Mouse (Mus musculus) right cerebral cortex, postnatal 4 days (tissue): ENCODE data around the gene Nr2c1.
A peak's percentile ranks its signal among the peaks of the same experiment; 100 is the strongest.

Experiments
- DNase-seq: peaks from one replicate; pipeline ENCODE4 v3.0.0-alpha.2; 2022

The Nr2c1 gene

DNA sequence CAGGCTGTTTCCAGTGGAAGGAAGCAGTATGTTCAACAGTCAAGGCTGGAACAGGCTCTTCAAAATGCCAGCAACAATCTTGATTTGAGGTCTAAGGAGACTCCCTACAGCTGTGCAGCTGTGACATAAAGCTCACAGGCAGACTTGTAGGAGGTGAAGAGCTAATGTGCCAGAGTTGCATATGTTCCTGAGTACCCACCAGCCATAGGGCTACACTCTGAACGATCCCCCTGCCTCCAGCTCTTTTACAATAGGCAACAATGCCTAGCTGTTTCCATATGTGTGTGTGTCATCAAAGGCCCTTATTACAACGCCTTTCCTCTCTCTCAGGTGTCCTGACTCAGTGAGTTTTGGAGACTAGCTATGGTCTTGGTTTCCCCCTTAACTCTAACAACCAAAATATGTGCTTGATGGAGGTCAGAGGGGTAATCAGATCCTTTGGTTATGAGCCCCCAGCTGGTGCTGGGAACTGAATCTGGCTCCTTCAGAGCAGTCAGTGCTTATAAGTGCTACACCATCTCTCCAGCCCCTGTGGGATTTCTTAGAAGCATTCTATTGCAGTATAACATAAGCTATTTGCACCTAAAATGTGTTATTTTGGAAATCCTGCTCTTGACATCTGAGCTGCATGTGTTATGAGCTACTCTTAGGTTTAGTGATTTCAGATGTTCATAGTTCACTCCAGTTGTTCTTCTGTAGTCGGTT is 7.4 kb upstream of the Nr2c1 start:
- DNase-seq, result no peak

DNA sequence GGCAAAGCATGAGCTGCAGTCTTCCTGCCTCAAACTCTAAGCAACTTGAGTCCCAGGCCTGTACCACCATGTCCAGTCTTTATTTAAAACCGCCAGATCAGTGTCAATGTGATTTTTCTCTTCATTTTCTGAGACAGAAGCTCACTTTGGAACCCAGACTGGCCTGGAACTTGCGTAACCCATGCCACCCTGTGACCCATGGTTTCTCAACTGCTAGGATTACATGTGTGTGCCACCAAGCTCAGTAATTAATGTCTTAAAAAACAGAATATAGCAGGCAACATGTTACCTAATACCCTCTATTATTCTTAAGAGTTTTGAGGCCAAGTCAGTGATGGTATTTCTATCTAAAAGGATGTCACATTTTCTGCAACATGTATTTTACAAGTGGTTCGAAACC is 5.4 kb upstream of the Nr2c1 start:
- DNase-seq, result no peak

DNA sequence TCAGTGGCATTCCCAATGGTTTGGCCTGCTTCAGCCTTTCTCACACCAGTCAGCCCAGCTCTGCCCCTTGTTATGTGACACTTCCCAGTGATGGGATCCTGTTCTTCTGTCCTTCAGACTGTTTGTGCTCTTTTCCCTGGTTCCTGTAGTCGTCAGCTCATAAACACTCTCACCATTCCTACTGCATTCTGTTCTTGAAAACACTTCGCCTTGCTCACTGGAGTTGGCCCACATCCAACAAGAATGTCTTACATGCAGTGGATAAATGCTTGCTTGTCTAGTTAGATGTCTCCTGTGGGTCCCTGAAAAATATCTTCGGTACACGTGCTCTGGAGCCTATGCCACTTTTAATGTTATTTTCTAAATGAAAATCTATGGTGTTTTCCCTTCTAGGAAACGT is 3.2 kb upstream of the Nr2c1 start:
- no peak for DNase-seq

DNA sequence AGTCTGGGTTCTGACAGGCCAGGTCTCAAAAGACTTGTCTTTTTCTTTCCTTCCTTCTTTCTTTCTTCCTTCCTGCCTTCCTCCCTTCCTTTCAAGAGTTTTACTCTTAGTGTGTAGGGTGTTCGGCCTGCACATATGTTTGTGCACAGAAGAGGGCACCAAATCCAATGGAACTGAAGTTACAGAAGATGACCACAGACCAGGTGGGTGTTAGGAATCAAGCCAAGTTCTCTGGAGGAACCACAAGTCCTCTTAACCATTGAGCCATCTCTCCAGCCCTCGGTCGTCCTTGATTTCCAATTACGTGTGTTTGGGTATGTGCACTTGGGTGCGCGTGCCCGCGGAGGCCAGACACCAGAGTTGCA is 450 bp upstream of the Nr2c1 start:
- no peak for DNase-seq

DNA sequence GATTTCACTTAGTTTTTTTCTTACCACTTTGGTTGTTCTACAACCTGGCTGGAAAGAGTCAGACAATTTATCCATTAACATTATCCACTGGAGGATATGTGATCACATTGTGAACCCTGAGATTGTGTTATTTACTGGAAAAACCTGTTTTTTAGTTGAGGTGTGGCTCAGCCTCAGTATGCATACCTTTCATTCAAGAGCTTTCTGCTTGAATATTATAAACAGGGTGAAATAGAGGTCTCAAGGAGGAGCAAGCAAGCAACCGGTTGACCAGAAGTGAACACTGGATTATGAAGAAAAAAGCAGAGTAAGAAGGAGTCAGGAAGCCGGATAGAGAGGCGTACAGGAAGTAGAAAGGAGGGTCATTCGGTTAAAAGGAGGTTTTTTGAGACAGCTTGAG is 3.7 kb downstream of the Nr2c1 start:
- no peak for DNase-seq

DNA sequence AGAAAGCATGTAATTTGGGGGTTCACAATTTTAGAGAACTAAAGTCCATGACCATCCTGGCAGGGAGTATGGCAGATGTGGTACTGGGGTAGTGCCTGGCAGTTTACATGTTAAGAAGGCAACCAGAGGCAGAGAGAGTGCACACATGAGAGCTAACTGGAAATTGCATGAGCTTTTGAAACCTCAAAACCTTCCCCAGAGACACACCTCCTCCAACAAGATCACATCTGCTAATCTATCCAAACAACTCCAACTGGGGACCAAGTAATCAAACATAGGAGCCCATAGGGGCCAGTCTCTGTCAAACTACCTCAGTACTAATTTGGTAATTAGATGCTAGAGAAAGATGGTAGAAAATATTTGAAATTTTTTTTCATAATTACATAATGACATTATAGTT is 6.0 kb downstream of the Nr2c1 start:
- DNase-seq, result no peak

DNA sequence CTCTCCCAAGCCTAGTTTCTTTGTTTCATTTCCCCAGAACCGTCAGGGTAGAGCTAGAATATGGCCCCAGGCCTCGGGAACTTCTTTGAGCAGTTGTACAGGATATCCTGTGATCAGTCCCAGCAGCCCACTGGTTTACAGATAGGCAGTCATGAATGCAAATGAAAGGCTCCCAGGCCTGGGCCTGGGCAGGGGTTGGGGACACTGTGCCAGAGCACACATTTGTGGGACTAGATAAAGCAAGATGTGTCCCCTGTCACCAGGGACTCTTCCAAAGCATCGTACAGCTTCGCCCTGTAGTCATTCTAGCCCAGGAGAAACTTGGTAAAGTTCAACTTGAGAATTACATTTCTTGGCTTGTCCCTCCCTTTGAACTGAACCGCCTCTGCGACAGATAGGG is 11.1 kb downstream of the Nr2c1 start:
- no peak for DNase-seq

DNA sequence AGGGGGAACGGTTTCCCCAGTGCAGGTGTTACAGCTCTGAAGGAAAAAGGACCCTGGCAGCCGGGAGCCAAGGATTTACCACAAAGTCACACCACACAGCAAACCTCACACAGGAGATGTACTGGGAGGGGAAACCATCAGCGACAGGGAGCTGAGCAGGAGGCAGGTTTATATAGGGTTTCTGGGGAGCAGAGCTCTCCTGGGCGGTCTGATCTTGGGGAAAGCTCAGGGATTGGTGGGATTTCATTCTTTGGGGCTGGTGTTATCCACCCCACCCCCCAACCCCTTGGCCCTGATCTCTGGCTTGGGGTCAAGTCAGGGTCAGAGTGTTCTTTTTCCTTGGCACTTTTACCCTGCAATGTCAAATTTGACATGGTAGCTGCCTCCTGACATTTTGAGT is 11.6 kb downstream of the Nr2c1 start:
- DNase-seq, result no peak

DNA sequence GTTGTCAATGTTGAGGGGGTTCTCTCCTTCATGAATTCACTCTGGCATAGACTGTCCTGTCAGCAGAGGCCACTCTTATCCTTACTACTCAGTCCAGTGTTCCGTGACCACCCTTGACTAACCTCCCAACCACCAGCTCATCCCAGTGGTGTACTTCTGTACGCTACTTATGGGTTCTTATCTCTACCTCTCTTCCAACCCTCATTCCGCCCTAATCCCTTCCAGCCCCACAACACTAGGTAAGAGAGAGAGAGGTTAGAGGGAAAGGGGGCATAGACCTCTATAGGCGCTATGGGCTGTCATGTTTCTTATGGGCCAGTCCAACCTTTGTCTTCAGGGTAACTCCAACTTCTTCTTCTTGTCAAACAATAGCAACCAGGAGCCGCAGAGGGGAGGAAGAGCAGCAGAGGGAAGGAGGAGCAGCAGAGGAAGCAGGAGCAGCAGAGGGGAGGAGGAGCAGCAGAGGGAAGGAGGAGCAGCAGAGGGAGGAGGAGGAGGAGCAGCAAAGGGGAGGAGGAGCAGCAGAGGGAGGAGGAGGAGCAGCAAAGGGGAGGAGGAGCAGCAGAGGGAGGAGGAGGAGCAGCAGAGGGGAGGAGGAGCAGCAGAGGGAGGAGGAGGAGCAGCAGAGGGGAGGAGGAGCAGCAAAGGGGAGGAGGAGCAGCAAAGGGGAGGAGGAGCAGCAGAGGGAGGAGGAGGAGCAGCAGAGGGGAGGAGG is 13.4 kb downstream of the Nr2c1 start:
- no peak for DNase-seq

DNA sequence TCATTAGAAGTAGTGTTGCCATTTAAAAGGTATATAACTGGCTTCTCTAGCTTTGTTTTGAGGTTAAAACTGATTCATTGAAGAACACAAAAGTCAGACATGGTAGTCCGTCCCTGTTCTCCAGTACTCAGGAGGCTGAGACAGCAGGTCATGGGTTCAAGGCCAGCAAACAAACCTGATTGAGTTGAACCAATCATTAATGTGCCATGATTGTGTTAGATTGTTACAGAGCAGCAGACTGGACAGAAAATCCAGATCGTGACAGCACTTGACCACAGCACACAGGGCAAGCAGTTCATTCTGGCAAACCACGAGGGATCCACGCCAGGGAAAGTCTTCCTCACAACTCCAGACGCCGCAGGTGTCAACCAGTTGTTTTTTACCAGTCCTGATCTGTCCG is 14.2 kb downstream of the Nr2c1 start:
- no peak for DNase-seq

DNA sequence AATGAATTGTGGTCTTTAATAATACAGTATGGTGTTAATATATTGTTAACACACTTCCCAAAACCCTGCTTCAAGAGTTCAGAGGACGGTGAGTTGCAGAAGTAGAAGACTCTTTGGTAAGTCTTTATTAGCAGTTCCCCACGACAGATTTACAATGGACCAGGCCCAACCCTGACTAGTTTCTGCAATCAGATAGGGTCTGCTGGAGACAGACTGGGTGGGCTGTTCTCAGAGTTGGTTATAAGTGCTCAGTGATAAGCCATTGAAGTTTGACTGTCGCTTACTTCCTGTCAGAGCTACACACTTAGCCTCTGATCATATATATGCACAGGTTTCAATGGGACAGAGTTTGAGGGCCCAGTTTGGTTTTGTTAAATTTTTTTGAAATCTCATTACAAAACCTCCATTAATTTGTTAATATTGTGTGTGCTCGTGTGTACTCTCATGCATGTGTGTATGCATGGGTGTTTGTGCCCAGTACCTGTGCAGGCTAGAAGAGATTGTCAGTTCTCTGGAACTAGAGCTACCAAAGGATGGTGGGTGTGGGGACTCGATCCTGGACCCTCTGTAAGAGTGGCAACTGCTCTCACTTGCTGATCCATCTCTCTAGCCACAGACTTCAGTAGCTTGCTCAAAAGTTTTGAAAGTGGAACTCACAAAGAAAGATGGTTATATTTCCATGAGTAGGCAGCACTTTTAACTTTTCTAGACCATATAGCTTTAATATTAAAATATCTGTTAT is 16.5 kb downstream of the Nr2c1 start:
- no peak for DNase-seq

DNA sequence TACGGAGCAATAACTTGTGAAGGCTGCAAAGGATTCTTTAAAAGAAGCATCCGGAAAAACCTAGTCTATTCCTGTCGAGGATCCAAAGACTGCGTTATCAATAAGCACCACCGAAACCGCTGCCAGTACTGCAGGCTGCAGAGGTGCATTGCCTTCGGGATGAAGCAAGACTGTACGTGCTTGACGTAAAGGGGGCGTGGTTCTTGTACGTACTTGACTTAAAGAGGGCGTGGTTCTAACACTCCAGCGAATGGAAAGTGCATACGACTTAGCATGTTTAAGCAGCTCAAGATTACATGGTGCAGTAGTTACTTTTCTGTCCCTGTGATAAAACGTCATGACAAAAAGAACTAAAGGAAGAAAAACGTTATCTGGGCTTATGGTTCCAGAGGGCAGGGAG is 17.6 kb downstream of the Nr2c1 start:
- no peak for DNase-seq

DNA sequence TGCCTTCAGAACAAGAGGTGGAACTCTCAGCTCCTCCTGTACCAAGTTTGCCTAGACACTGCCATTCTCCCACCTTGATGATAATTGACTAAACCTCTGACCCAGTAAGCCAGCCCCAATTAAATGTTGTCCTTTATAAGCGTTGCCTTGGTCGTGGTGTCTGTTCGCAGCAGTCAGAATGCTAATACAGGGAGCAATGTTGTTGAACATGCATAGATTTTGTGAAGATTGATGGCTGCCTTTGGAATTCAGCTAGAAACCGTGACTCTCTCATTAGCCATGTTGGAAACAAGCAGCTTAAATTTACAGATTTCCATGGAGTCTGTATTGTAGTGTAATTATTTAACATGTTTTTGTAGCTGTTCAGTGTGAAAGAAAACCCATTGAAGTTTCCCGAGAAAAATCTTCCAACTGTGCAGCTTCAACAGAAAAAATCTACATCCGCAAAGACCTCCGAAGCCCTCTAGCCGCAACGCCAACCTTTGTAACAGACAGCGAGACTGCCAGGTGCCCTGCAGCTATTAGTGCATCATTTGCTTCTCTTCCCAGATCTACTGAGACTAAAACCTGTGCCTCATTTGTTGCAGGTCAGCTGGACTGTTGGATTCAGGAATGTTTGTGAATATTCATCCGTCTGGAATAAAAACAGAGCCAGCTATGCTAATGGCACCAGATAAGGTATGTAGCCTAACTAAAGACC is 19.4 kb downstream of the Nr2c1 start:
- DNase-seq, result no peak

DNA sequence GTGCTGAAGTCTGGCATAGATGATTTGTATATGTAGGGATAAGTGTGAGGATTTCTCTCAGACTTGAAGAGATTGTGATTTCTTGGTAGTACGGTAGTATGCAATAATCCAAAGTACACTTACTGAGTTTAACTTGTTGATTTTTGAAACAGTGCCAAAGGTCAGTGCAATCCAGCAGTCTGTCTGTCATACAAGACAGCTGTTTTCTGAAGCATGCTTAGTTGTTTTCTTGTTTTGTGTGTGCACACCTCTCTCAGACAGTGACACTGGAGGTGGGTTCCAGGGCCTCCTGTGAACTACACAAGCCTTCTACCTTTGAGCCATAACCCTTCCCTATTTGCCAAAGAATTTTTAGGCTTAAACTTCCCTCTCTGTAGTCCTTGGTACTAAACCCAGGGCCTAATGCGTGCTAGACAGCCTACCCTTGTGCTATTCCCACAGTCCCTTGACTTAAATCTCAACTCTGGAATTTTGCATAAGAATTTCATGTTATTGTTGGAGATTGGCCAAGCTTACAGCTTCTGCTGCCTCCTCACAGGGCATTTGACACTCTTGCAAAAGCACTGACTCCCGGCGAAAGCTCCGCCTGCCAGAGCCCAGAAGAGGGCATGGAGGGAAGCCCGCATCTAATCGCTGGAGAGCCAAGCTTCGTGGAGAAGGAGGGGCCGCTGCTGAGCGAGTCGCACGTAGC is 23.8 kb downstream of the Nr2c1 start:
- DNase-seq, result no peak

DNA sequence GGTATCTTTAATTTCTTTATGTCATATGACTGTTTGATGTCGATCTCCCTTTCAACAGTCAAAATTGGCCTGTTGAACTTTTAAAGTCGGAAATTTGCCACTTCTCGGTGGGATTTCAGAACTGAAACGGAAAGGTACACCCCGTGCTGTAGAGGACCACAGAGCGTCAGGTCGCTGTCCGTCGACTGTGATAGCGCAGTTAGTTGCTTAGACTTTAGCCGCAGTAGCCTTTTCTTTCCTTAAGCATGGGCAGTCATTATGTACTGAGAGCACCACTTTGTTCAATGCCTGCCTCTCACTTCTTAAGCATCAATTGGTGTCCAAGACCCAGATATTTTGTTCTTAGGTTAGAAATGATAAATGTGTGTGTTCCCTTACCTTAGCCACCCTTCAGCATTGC is 24.3 kb downstream of the Nr2c1 start:
- no peak for DNase-seq

DNA sequence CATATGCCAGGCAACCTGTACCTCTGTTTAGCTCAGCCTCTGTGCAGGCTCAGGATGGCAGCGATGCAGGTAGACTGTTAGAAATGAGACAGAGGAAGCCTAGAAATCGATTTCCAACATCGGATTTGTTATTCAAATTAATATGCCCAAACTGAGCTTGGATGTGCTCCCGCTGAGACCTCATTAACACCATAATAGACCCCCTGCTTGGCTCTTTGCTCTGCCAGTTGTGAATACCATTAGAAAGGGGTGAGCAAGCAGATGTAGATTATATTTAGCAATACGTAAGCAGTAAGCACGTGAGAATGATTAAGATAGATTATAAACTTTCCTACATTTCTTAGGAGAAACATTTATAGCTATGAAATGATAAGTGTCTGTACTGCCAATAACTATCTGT is 24.9 kb downstream of the Nr2c1 start:
- DNase-seq, result no peak

DNA sequence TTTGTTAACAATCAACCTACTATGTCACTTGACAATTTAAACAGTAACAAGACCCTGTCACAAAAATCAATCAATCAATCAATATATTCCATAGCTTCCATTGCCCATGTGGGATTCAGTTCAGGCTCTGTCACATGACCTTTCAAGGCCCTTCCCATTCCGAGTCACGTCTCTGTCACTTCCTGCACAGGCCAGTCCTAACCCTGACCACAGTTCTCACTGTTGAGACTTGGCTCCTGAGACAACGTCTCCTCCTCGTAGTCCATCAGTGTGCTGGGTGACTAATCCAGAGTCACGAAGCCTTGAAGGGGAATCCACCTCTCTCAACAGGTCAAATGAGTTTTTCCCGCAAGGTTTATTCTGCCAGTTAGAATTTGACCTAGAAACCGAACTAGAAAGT is 26.8 kb downstream of the Nr2c1 start:
- DNase-seq, result no peak

DNA sequence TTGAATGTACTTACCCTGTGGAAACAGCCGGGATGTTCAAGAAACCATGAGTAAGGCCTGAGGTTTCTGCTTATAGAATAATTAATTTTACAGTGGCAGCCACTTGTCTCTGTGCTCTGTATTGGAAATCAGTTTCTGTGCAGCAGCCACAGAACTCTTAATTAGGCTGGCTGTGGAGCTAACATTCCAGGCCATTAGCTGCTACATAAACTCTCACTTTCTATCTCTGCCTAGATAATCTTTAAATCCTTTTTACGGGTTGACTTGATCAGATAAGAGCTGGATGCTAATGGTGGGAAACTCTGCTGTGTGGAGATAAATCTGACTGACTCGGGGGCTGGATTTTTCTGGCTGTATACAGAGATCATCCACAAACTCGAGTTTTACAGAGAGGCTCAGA is 35.4 kb downstream of the Nr2c1 start:
- DNase-seq, result no peak

DNA sequence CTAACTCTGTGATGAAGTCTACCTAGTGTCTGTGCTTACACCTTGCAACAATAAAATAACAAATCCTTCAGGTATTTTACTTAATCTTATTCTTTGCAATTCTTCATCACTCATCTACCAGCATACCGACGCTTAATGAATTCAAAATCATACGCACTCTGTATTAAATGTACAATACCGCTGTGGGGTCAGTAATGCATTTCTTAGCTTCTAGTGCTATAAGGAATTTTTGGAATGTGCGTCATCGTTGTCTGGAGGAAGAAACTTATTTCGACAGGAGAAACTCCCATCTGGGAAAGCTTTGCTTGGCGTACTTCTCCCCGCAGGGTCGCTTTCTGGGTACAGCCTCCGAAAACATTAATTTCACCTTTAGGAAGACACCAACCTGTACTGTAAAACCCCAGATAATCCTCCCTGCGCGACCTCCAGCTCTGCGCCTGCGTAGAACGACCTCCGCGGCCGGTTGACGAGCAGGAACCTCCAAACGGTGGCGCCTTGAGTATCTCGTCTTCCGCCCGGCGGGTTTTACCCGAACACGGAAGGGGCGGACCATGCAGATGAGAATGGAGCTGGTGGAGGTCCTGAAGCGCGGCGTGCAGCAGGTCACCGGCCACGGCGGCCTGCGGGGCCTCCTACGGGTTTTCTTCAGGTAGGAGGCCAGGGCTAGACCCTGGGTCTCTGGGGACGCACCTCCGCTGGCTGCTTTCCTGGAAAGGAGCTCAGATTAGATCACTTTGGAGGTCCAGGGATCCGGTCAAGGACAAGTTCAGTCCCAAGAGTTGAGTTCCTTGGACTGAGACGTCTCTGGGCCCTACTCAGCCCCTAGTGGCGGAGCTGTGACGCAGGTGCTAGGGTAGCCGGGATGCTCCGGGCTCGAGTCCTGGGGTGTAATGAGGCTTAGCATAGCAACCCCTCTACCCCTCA is 50.9 kb downstream of the Nr2c1 start, which contains the start of gene Ndufa12:
Gene Ndufa12 (plus strand): TSS at position 239 of the 924 bp plus-strand sequence.
- DNase-seq, result peak; percentile 92

DNA sequence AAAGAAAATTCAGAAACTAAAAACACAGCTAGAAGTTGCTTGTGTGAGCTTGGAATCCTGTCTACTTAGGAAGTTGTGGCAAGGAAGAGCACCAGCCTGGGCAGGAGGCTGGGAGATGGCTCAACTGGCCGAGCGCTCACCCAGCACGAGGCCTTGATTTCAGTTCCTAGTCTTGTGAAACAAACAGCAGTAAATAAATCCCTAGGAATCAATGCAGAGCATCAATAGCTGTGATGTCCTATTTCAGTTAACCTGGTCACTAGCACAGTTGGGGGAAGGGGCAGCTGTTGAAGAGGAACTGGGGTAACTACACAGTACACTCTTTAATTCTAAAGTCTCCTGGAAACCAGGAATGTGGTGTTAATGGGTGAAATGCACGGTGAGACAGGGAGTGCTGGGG is 57.1 kb downstream of the Nr2c1 start:
- no peak for DNase-seq

DNA sequence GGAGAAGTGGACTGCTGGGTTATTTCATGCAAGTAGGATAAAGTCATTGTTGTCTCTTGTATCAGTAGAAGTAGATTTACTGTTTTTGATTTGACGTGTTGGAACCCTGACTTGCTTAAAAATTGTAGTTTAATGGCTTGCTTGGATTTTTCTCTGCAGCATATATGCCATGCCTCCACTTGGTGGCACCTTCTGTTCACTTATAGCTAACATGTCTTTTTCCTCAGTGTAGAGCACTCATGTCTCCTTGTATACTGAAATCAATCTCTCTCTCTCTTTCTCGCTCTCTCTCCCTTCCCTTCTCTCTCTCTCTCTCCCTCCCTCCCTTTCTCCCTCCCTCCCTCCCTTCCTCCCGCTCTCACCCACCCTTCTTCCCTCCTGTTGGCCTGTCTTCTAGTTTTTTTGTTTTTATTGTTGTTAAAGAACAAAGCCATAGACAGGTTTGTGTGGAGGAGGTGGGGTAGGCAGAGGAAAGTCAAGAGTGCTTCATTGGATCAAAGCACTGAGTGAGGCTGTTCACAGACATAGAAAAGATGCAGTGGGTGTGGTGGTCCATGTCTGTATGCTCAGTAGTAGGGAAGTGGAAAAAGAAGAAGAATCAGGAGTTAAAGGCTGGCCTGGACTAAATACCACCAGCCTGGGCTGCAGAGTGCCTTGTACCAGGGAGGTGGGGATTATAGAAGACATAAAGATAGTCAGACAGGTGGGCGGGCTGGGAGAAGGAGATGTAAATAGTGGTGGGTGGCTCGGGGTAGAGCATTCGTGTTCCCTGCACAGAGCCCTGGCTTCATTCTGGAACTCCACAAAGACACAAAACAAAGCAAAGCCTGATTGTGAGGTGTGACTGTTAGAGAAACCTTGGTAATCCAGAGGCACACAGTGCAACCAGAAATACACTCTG is 63.1 kb downstream of the Nr2c1 start:
- no peak for DNase-seq
